Mouse (Mus musculus): ENCODE measurements around the gene Kcnk13.

GRCm38 (mm10) chr12:100099971-100100706 is 135.8 kb downstream of the Kcnk13 start:
- TF ChIP-seq POLR2A (IDR thresholded peaks at IDR 0.05; ENCODE audit: borderline replicate concordance, extremely low read depth, insufficient read depth, insufficient read length, poor library complexity, severe bottlenecking) (no peak), CTCF (IDR thresholded peaks at IDR 0.05; ENCODE audit: borderline replicate concordance, extremely low read depth, insufficient read depth, insufficient read length) (no peak)
